9 mouse cellular contexts compared by ENCODE assay signal in the genomic region with DNA sequence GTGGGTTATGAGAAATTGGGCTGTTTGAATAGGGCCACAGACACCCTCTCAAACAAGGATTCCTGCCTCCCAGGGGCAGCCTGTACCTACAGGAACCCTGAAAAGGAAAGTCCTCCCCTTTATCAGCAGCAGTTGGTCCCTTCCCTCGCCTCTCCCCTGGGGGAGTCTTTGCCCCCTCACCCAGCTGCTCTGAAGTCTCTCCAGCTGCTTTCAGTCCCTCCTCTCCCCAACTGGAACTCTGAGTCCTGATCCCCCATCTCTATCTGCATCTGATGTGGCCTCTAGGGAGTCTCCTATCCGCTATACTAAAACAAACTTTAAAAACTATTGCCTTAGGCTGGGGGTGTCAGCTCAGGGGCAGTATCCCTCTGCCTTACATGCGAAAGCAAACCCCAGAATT. TPM values are rescaled to one million over a fixed set of nuclear protein-coding genes. Genes with fewer than 3 reads are reported as not detected.
DNase-seq lines count a peak whose midpoint lies in the region; ATAC-seq lines count a peak whose summit lies in the region.
"Had no signal": no experiment of that assay in that cellular context is flagged by ENCODE, and none has a peak within 500 bp of the region (broad histone marks: within the 10 kb centered on the region; RNA-seq: fewer than 3 reads in every experiment).

No protein-coding gene starts in this region.

- H3K4me1 ChIP-seq in heart, embryonic 11.5 days (ENCODE audit: control insufficient read depth, insufficient read depth, low read length) = peaks cover 42% of the 10 kb centered on the region
- peaks cover 47% of the 10 kb centered on the region for H3K4me1 ChIP-seq in neural tube, embryonic 12.5 days
- peaks cover 55% of the 10 kb centered on the region for H3K4me1 ChIP-seq in limb, embryonic 13.5 days

- no peak overlapping the region for H3K9ac ChIP-seq in heart, embryonic 11.5 days (ENCODE audit: low read depth, low read length)
- no peak overlapping the region for H3K9ac ChIP-seq in neural tube, embryonic 12.5 days
- no peak overlapping the region for H3K9ac ChIP-seq in limb, embryonic 13.5 days

- H3K27ac ChIP-seq in heart, embryonic 11.5 days (ENCODE audit: low read depth, low read length) = no peak overlapping the region
- no peak overlapping the region for H3K27ac ChIP-seq in neural tube, embryonic 12.5 days
- H3K27ac ChIP-seq in limb, embryonic 13.5 days = no peak overlapping the region

- 79% methylated on average over 3 of the region's 3 CpGs for WGBS in heart, embryonic 11.5 days (ENCODE audit: insufficient replicate concordance)
- WGBS in neural tube, embryonic 12.5 days = 88% methylated on average over 3 of the region's 3 CpGs
- WGBS in limb, embryonic 13.5 days = 82% methylated on average over 3 of the region's 3 CpGs

- intact Hi-C loops in heart, postnatal 36 days (cut with DNase I) = loop anchor here (2.0 to 5.0 kb wide), 2 partner anchors 57 to 115 kb away; a partner anchor contains a TSS

- no peaks in the 10 kb centered on the region for H3K27me3 ChIP-seq in heart, embryonic 11.5 days (ENCODE audit: control insufficient read depth, insufficient read depth, low read length)
- no peaks in the 10 kb centered on the region for H3K27me3 ChIP-seq in neural tube, embryonic 12.5 days (replicated peaks)
- no peaks in the 10 kb centered on the region for H3K27me3 ChIP-seq in limb, embryonic 13.5 days

- DNase-seq in heart, postnatal 36 days = no peak
- DNase-seq in neural tube, embryonic 10.5 days (ENCODE audit: extremely low spot score, low spot score) = no peak
- no peak for DNase-seq in left cerebral cortex, adult 18-20 months (ENCODE audit: low spot score in 2 of 2)
- DNase-seq in left cerebral cortex, adult 9 months (ENCODE audit: low spot score in 2 of 2) = no peak
- DNase-seq: gastrocnemius, postnatal 36 days had no signal

- H3K9me3 ChIP-seq in heart, embryonic 11.5 days (replicated peaks; ENCODE audit: control insufficient read depth, low read length) = no peaks in the 10 kb centered on the region
- no peaks in the 10 kb centered on the region for H3K9me3 ChIP-seq in neural tube, embryonic 12.5 days
- H3K9me3 ChIP-seq in limb, embryonic 13.5 days = no peaks in the 10 kb centered on the region

- no peak for ATAC-seq in heart, embryonic 11.5 days (replicated peaks; ENCODE audit: insufficient number of reproducible peaks, low FRiP score, low TSS enrichment)
- no peak for ATAC-seq in neural tube, embryonic 12.5 days (ENCODE audit: low FRiP score, low read depth)
- no peak for ATAC-seq in limb, embryonic 13.5 days (ENCODE audit: low FRiP score, low read depth)

- H3K36me3 ChIP-seq in heart, embryonic 11.5 days (ENCODE audit: control insufficient read depth, insufficient read depth, low read length) = no peaks in the 10 kb centered on the region
- no peaks in the 10 kb centered on the region for H3K36me3 ChIP-seq in neural tube, embryonic 12.5 days
- H3K36me3 ChIP-seq in limb, embryonic 13.5 days = no peaks in the 10 kb centered on the region

- H3K4me2 ChIP-seq in heart, embryonic 11.5 days = peak overlapping the region; percentile 95
- H3K4me2 ChIP-seq in neural tube, embryonic 12.5 days (replicated peaks) = 0 out of 2 replicates have a peak overlapping the region, but pooled peaks have one; percentile 100
- peak overlapping the region; percentile 100 for H3K4me2 ChIP-seq in limb, embryonic 13.5 days (replicated peaks)

- H3K4me3 ChIP-seq in heart, embryonic 11.5 days (ENCODE audit: low read depth, low read length) = no peak overlapping the region
- H3K4me3 ChIP-seq in neural tube, embryonic 12.5 days = no peak overlapping the region
- H3K4me3 ChIP-seq in limb, embryonic 13.5 days = no peak overlapping the region; the same call in 1 of the 2 replicates

RNA-seq across cellular contexts. Expression of a gene that starts 0.9 kb away (rescaled TPM):
- 30.6 and 32.1 TPM in 2 replicates for polyA plus RNA-seq in heart, embryonic 11.5 days (2014; fragmentation: Nextera tagmentation; extraction: Ambion mirVana)
- 1 to 10 TPM; 4.6 to 5.1 TPM for total RNA-seq in heart, postnatal 36 days (2021)
- 47.7 and 51.2 TPM in 2 replicates for polyA plus RNA-seq in neural tube, embryonic 12.5 days (2016; fragmentation: Nextera tagmentation; extraction: Ambion mirVana)
- polyA plus RNA-seq in limb, embryonic 13.5 days (2015; fragmentation: Nextera tagmentation; extraction: Ambion mirVana) = 48.5 and 49.2 TPM in 2 replicates
- 10 to 100 TPM; 52.3 to 58.5 TPM for total RNA-seq in left cerebral cortex, adult 18-20 months (2021)

RNA-seq across cellular contexts. Expression of a gene that starts 5.3 kb away (rescaled TPM):
- 1.1 and 1.3 TPM in 2 replicates for polyA plus RNA-seq in heart, embryonic 11.5 days (2014; fragmentation: Nextera tagmentation; extraction: Ambion mirVana)
- total RNA-seq in heart, postnatal 36 days (2021) = not detected
- polyA plus RNA-seq in neural tube, embryonic 12.5 days (2016; fragmentation: Nextera tagmentation; extraction: Ambion mirVana) = 0.43 and 0.57 TPM in 2 replicates
- polyA plus RNA-seq in limb, embryonic 13.5 days (2015; fragmentation: Nextera tagmentation; extraction: Ambion mirVana) = 0.72 and 0.78 TPM in 2 replicates
- under 1 TPM in 1 of 2 experiments, not detected in 1; 0.21 TPM for total RNA-seq in left cerebral cortex, adult 18-20 months (2021)
- total RNA-seq: left cerebral cortex, postnatal 14 days had no signal

RNA-seq across cellular contexts. Expression of a gene that starts 42.6 kb away (rescaled TPM):
- 14.7 and 17.7 TPM in 2 replicates for polyA plus RNA-seq in heart, embryonic 11.5 days (2014; fragmentation: Nextera tagmentation; extraction: Ambion mirVana)
- total RNA-seq in heart, postnatal 36 days (2021) = 10 to 100 TPM; 12.3 to 13.3 TPM
- polyA plus RNA-seq in neural tube, embryonic 12.5 days (2016; fragmentation: Nextera tagmentation; extraction: Ambion mirVana) = 11.6 and 14.5 TPM in 2 replicates
- 14.6 and 15.4 TPM in 2 replicates for polyA plus RNA-seq in limb, embryonic 13.5 days (2015; fragmentation: Nextera tagmentation; extraction: Ambion mirVana)
- total RNA-seq in left cerebral cortex, adult 18-20 months (2021) = 10 to 100 TPM; 11.5 to 11.6 TPM

RNA-seq across cellular contexts. Expression of a gene that starts 58.6 kb away (rescaled TPM):
- polyA plus RNA-seq in heart, embryonic 11.5 days (2014; fragmentation: Nextera tagmentation; extraction: Ambion mirVana) = 91.3 and 102 TPM in 2 replicates
- 10 to 100 TPM; 18.3 to 20.0 TPM for total RNA-seq in heart, postnatal 36 days (2021)
- polyA plus RNA-seq in neural tube, embryonic 12.5 days (2016; fragmentation: Nextera tagmentation; extraction: Ambion mirVana) = 174 and 189 TPM in 2 replicates
- 184 and 193 TPM in 2 replicates for polyA plus RNA-seq in limb, embryonic 13.5 days (2015; fragmentation: Nextera tagmentation; extraction: Ambion mirVana)
- total RNA-seq in left cerebral cortex, adult 18-20 months (2021) = 10 to 100 TPM; 29.0 to 30.4 TPM
